Mouse (Mus musculus) liver, embryonic 12.5 days (tissue): ENCODE data around the gene Mstn. TPM values are rescaled to one million over a fixed set of nuclear protein-coding genes. Genes with fewer than 3 reads are reported as not detected.

Experiments
- ATAC-seq: fragments of 200-750 bp; cut with Nextera tagmentation; 2 replicates; pipeline ENCODE4 v1.8.0; 2017; ENCODE audit warnings: moderate number of reproducible peaks, mild to moderate bottlenecking, moderate library complexity
- H3K27ac ChIP-seq: fragments of 300-500 bp; sonication (generic); 2 replicates; pipeline ENCODE4 v1.5.1; 2016; ENCODE audit warnings: mild to moderate bottlenecking
- H3K27me3 ChIP-seq: fragments of 300-500 bp; sonication (generic); replicated peaks from 2 replicates; pipeline ENCODE4 v1.6.1; 2016; ENCODE audit warnings: mild to moderate bottlenecking, moderate library complexity
- H3K36me3 ChIP-seq: fragments of 300-500 bp; sonication (generic); 2 replicates; pipeline ENCODE4 v1.6.1; 2016; ENCODE audit warnings: mild to moderate bottlenecking, moderate library complexity
- H3K4me1 ChIP-seq: fragments of 300-500 bp; sonication (generic); 2 replicates; pipeline ENCODE4 v1.6.1; 2016
- H3K4me2 ChIP-seq: fragments of 300-500 bp; sonication (generic); 2 replicates; pipeline ENCODE4 v1.6.1; 2016; ENCODE audit warnings: mild to moderate bottlenecking, moderate library complexity
- H3K4me3 ChIP-seq: fragments of 300-500 bp; sonication (generic); 2 replicates; pipeline ENCODE4 v1.5.1; 2016; ENCODE audit warnings: mild to moderate bottlenecking, moderate library complexity
- H3K9ac ChIP-seq: fragments of 300-500 bp; sonication (generic); 2 replicates; pipeline ENCODE4 v1.6.1; 2016; ENCODE audit warnings: mild to moderate bottlenecking, moderate library complexity
- H3K9me3 ChIP-seq: fragments of 300-500 bp; sonication (generic); replicated peaks from 2 replicates; pipeline ENCODE4 v1.6.1; 2016; ENCODE audit warnings: mild to moderate bottlenecking, moderate library complexity
- WGBS: fragments of 180-500 bp; shearing (Covaris S2); methylation state at CpG from one replicate; pipeline ENCODE4 v1.1.7; 2016; ENCODE audit not compliant: insufficient replicate concordance; 5-methylcytosine and 5-hydroxymethylcytosine counted together
- polyA plus RNA-seq: library from polyadenylated mRNA; unstranded; fragments of >200 nt; fragmentation: Nextera tagmentation; extraction: Ambion mirVana; gene quantifications from 2 replicates; pipeline ENCODE4 v1.2.1, GENCODE M21; 2016

Mstn gene
- polyA plus RNA-seq, 1 experiment from 2014 or later: 0.07 TPM

GRCm38 (mm10) chr1:53061871-53062608 lies 600 bp downstream of the Mstn start:
- Histone ChIP-seq H3K36me3 (no peaks in the 10 kb centered on the region), H3K4me2 (no peak overlapping the region), H3K4me3 (no peak overlapping the region), H3K9ac (no peak overlapping the region), H3K27ac (no peak overlapping the region), H3K4me1 (no peaks in the 10 kb centered on the region), H3K27me3 (no peaks in the 10 kb centered on the region), H3K9me3 (no peaks in the 10 kb centered on the region)
- WGBS: 68% methylated on average over 13 of the region's 13 CpGs
- no peak for ATAC-seq

DNA sequence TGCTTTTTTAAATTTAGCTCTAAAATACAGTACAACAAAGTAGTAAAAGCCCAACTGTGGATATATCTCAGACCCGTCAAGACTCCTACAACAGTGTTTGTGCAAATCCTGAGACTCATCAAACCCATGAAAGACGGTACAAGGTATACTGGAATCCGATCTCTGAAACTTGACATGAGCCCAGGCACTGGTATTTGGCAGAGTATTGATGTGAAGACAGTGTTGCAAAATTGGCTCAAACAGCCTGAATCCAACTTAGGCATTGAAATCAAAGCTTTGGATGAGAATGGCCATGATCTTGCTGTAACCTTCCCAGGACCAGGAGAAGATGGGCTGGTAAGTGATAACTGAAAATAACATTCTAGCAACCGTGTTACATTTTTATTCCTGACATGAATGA lies 2.5 kb downstream of the Mstn start:
- Histone ChIP-seq H3K4me1 (no peaks in the 10 kb centered on the region), H3K9ac (no peak overlapping the region), H3K4me2 (no peak overlapping the region), H3K27ac (no peak overlapping the region), H3K27me3 (no peaks in the 10 kb centered on the region), H3K9me3 (no peaks in the 10 kb centered on the region), H3K4me3 (no peak overlapping the region), H3K36me3 (no peaks in the 10 kb centered on the region)
- WGBS: 70% methylated on average over 4 of the region's 4 CpGs
- no peak for ATAC-seq

DNA sequence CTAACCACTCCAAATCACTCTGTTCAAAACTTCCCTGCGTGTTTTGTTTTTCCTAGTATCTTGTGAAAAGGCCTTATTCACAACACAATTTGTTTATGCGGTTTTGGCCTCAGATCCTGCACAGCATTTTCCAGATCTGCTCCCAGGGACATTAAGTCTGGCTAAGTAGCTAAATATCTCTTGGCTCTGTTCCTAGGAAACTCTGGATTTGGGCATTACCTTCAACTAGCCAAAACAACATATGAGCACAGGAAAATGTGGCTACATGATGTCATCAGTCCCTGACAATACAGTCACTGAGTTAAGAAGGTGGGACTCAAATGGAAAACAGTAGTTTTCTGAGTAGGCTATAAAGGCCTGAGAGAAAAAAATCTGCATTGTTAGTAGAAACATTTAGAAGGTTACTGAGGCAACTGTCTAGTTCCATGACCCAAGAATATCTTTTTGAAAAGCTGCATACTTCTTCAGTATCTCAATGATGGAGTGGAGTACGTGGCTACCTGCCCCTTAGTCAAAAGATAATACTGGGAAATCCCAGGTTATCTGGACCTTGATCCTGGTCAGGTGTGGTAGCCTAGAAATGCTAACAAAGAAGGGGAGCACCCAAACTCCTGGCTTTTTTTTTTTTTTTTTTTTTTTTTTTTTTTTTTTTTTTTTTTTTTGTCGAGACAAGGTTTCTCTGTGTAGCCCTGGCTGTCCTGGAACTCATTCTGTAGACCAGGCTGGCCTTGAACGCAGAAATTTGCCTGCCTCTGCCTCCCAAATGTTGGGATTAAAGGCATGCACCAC lies 8.5 kb downstream of the Mstn start:
- Histone ChIP-seq H3K4me2 (no peak overlapping the region), H3K27me3 (no peaks in the 10 kb centered on the region), H3K9me3 (no peaks in the 10 kb centered on the region), H3K36me3 (no peaks in the 10 kb centered on the region), H3K27ac (no peak overlapping the region; the same call in 1 of the 2 replicates), H3K4me1 (no peaks in the 10 kb centered on the region), H3K9ac (no peak overlapping the region), H3K4me3 (no peak overlapping the region)
- WGBS: 65% methylated on average over 5 of the region's 5 CpGs
- ATAC-seq: no peak

DNA sequence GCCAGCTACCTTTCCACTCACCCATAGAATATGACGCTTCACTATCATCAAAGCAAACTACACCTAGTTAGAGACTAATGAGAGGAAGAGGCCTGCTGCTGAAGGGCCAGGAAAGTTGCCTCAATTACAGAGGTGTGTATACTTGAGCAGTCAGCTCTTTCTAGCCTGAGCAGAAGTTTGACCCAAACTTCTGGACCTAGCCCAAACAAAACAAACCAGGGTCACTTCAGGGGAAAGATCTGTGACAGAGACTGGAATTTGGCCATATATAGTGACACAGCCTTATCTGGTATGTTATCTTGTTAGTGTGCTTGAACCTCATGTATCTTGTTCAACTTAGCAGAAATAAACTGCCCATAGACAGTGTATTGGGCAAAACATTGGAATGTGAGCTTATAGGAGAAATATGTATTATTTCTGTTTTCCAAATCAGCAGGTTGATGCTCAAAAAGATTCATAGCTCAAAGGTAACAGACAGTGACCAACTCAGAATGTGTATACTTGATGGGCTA lies 9.3 kb downstream of the Mstn start:
- H3K9ac ChIP-seq: no peak overlapping the region
- no peaks in the 10 kb centered on the region for H3K27me3 ChIP-seq
- H3K36me3 ChIP-seq: no peaks in the 10 kb centered on the region
- no peaks in the 10 kb centered on the region for H3K9me3 ChIP-seq
- no peak overlapping the region for H3K4me2 ChIP-seq
- 87% methylated on average over 1 of the region's 1 CpGs for WGBS
- no peak overlapping the region for H3K4me3 ChIP-seq
- no peak overlapping the region; the same call in 1 of the 2 replicates for H3K27ac ChIP-seq
- no peak for ATAC-seq
- no peaks in the 10 kb centered on the region for H3K4me1 ChIP-seq

- H3K4me2 ChIP-seq: no peak overlapping the region
- no peaks in the 10 kb centered on the region for H3K36me3 ChIP-seq
- H3K9ac ChIP-seq: no peak overlapping the region
- H3K9me3 ChIP-seq: no peaks in the 10 kb centered on the region
- ATAC-seq: no peak
- H3K27me3 ChIP-seq: no peaks in the 10 kb centered on the region
- no peaks in the 10 kb centered on the region for H3K4me1 ChIP-seq
- no peak overlapping the region for H3K27ac ChIP-seq
- WGBS: 65% methylated on average over 3 of the region's 3 CpGs
- no peak overlapping the region for H3K4me3 ChIP-seq
Observed at GRCm38 (mm10) chr1:53076656-53077055, 15.2 kb downstream of the Mstn start.

GRCm38 (mm10) chr1:53079876-53080275 lies 18.4 kb downstream of the Mstn start:
- H3K4me2 ChIP-seq: no peak overlapping the region
- no peaks in the 10 kb centered on the region for H3K9me3 ChIP-seq
- no peaks in the 10 kb centered on the region for H3K36me3 ChIP-seq
- ATAC-seq: no peak
- WGBS: 69% methylated on average over 2 of the region's 2 CpGs
- H3K4me3 ChIP-seq: no peak overlapping the region
- no peaks in the 10 kb centered on the region for H3K27me3 ChIP-seq
- H3K9ac ChIP-seq: no peak overlapping the region
- H3K4me1 ChIP-seq: no peaks in the 10 kb centered on the region
- H3K27ac ChIP-seq: no peak overlapping the region

GRCm38 (mm10) chr1:53080603-53081002 lies 19.2 kb downstream of the Mstn start:
- Histone ChIP-seq H3K27ac (no peak overlapping the region), H3K27me3 (no peaks in the 10 kb centered on the region), H3K36me3 (no peaks in the 10 kb centered on the region), H3K4me2 (no peak overlapping the region), H3K9me3 (no peaks in the 10 kb centered on the region), H3K4me1 (no peaks in the 10 kb centered on the region), H3K4me3 (no peak overlapping the region), H3K9ac (no peak overlapping the region)
- ATAC-seq: no peak
- WGBS: 46% methylated on average over 3 of the region's 3 CpGs

DNA sequence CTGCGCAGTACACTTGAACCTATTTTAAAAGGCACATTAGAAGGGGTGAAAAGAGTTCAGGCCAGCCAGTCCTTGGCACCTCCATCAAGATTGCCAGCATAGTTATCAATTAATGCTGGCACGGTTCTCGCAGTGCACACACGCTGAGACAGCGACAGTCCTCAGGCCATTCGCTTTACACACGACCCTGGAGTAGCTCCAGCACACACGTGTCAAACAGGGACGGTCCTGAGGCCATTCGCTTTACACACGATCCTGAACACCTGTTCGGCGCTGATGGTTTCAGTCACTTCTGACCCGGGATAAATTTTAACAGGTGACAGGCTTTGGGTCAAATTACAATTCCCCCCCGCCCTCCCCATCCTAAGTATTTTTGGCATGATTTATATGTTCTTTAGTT lies 23.8 kb downstream of the Mstn start:
- Histone ChIP-seq H3K4me2 (no peak overlapping the region), H3K27ac (no peak overlapping the region), H3K27me3 (no peaks in the 10 kb centered on the region), H3K9me3 (no peaks in the 10 kb centered on the region), H3K4me1 (no peaks in the 10 kb centered on the region), H3K9ac (no peak overlapping the region), H3K4me3 (no peak overlapping the region), H3K36me3 (no peaks in the 10 kb centered on the region)
- no peak for ATAC-seq
- WGBS: 74% methylated on average over 15 of the region's 15 CpGs

- WGBS: 53% methylated on average over 4 of the region's 4 CpGs
- no peaks in the 10 kb centered on the region for H3K9me3 ChIP-seq
- ATAC-seq: no peak
- no peak overlapping the region for H3K27ac ChIP-seq
- no peak overlapping the region for H3K4me2 ChIP-seq
- H3K4me1 ChIP-seq: no peaks in the 10 kb centered on the region
- no peaks in the 10 kb centered on the region for H3K36me3 ChIP-seq
- H3K4me3 ChIP-seq: no peak overlapping the region
- no peak overlapping the region for H3K9ac ChIP-seq
- no peaks in the 10 kb centered on the region for H3K27me3 ChIP-seq
Observed at GRCm38 (mm10) chr1:53085991-53086390, 24.6 kb downstream of the Mstn start.

DNA sequence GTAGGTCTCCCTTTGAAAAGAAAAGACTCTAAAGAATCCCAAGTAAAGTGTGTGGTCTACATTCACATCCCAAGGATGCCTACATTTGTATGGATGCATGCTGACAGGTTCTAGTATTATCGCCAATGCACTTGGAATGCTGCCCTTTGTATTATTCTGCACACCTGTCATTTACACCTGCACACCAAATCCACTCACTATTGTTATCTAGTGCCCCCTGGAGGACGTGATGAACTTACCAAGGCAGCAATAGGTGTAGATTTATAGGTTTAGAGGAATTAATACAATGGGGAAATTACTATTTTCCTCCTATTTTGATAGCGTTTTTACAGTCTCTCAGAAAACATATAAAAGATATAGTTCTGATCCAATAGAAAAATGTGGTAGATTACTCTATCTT lies 31.7 kb downstream of the Mstn start:
- H3K4me2 ChIP-seq: no peak overlapping the region
- WGBS: 29% methylated on average over 3 of the region's 3 CpGs
- ATAC-seq: no peak
- H3K36me3 ChIP-seq: no peaks in the 10 kb centered on the region
- no peaks in the 10 kb centered on the region for H3K27me3 ChIP-seq
- H3K4me1 ChIP-seq: no peaks in the 10 kb centered on the region
- no peak overlapping the region for H3K9ac ChIP-seq
- no peaks in the 10 kb centered on the region for H3K9me3 ChIP-seq
- H3K4me3 ChIP-seq: no peak overlapping the region
- H3K27ac ChIP-seq: no peak overlapping the region

- no peak overlapping the region for H3K27ac ChIP-seq
Observed at GRCm38 (mm10) chr1:53110561-53110960, 49.1 kb downstream of the Mstn start.

More at GRCm38 (mm10) chr1:53110561-53110960, 49.1 kb downstream of the Mstn start:
- Histone ChIP-seq H3K9me3 (no peaks in the 10 kb centered on the region), H3K9ac (no peak overlapping the region), H3K4me1 (no peaks in the 10 kb centered on the region), H3K36me3 (no peaks in the 10 kb centered on the region), H3K4me3 (no peak overlapping the region), H3K27me3 (no peaks in the 10 kb centered on the region), H3K4me2 (no peak overlapping the region)
- 64% methylated on average over 1 of the region's 1 CpGs for WGBS
- ATAC-seq: no peak
